Mouse (Mus musculus) T-helper 1 cell (primary cell): ENCODE measurements around the gene Siah3.

ENCODE experiments used
- in situ Hi-C: fragments of 300-600 bp; cut with MboI, MseI; formaldehyde crosslinking; loops from one replicate; pipeline ENCODE4 v1.15.1; 2025; ENCODE audit warnings: high pct_unique_total_duplicates

Gene Siah3

GRCm38 (mm10) chr14:75518899-75519298 lies 63.1 kb downstream of the Siah3 start:
- in situ Hi-C loops: loop anchor here (10.0 kb wide), 1 partner anchor 296 kb away; no protein-coding TSS in a partner anchor

- in situ Hi-C loops: loop anchor here (10.0 kb wide), 1 partner anchor 295 kb away; no protein-coding TSS in a partner anchor
Measured at GRCm38 (mm10) chr14:75519668-75520067, 63.9 kb downstream of the Siah3 start.

DNA sequence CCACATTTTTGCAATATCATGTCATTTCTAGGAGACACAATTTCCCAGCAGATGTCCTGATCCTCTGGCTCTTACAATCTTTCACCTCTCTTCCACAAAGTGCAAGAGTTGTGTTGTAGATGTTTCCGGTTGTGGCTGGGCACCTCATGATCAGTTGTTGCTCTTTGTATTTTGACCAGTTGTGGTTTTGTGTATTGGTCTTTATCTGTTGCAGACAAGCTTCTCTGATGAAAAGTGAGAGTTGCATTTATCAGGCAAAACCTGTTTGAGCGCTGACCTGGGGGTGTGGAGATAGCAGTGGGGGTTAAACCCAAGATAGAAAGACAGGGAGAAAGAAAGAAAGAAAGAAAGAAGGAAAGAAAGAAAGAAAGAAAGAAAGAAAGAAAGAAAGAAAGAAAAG lies 68.9 kb downstream of the Siah3 start:
- in situ Hi-C loops: no loop called here

GRCm38 (mm10) chr14:75525376-75526145 lies 69.8 kb downstream of the Siah3 start:
- in situ Hi-C loops: no loop called here

DNA sequence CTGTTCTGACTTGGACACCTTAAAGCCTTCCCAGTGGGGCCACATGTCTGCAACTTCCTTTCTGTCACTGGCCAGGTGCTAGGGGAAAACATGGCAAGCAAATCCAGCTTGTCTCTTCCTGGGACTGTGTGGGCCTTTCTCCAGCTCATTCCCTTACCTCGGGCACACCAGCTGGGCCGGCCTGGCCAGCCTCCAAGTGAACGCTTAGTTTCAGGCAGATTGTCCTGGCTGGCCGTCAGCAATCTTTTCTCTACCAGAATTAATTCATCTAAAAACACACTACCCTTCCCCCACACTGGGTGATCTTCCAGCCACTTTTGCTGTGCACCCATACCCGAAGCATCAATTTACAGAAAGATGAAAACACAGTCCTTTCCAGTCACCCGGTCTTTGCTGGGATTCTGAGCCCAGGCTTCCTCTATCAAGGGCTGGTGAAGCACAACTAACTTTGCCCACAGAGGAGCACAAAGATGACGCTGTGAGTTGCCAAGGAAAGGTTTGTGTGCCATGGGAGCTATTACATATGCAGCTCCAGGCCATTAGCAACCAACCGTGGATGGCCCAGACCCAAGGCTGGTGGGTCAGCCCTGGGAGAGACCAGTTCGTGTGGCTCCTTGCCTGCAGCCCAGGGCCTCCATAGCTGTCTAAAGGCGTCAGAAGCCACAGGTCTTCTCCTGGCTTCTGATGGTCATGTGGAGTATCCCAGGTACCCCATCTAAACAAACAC lies 71.8 kb downstream of the Siah3 start:
- in situ Hi-C loops: no loop called here

DNA sequence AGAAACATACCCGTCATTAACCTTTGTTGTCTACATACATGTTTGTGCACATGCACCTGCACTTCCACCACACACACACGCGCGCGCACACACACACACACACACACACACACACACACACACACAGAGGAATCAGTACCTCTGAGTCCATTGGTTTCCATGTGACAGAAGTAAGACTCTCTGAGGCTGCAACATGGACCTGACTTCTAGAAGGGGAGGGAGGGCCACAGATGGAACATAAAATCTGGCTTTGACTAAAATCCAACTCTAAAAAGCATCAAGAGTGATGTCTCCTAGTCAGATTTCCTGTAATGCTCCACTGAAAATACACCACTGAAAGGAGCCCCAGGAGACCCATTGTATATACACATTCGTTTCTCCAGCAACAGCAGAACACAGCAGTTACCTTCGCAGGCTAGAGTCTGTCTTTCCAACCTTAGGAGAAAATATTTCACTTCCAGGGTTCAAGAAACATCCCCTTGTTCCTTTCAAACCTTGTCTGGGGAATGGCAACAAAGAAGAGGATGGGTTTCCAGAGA lies 75.1 kb downstream of the Siah3 start:
- in situ Hi-C loops: no loop called here

GRCm38 (mm10) chr14:75539205-75539604 lies 83.4 kb downstream of the Siah3 start:
- in situ Hi-C loops: no loop called here

- in situ Hi-C loops: no loop called here
Measured at GRCm38 (mm10) chr14:75540216-75540995, 84.6 kb downstream of the Siah3 start.

DNA sequence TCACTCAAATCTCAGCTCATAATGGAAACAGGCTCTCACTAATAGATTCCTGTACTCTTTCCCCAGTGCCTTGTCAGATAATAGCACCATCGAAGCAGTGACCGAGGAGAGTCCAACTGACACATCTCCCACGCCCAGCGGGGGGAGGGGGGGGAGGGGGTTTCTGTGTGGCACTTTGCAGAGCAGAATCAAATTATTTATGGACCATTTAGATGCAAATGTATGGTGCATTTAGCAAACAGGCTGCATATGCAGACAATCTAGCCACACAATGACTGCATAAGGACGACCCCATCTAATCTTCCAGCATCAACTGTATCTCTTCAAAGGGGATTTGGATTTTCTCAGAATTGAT lies 85.2 kb downstream of the Siah3 start:
- in situ Hi-C loops: no loop called here

GRCm38 (mm10) chr14:75541731-75542130 lies 85.9 kb downstream of the Siah3 start:
- in situ Hi-C loops: no loop called here

DNA sequence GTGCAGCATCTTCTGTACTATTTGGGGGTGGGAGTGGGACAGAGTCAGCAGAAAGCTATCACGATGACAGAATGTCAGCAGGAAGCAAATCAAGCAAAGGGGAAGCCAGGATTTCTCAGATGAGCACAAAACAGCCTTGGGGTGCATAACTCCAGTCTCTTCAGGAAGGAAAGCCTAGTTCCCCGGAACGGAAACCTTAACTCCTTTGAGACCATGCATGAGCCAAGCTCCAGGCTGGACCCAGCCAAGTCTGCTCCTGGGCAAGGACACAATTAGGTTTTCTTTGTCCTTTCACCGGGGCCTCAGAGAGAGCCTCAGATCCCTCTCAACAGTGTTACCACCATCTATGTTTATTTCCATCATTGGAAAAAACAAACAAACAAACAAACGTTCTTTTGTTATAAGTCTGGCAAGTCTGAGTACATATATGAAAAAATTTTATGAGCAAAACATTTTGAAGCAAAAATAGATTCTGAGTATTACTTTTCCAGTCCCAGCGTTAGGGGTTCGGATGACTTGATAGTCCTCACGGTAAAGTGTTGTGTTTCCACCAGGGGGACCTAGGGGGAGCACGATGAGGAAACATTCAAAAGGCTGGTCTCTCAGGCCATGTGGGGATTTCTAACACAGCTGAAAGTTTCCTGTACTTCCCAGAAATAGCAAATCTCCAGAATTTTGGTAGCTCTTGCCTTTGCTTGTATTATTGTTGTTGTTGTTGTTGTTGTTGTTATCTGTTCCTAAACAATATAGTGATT lies 106.0 kb downstream of the Siah3 start:
- in situ Hi-C loops: loop anchor here (5.0 kb wide), 1 partner anchor 66 kb away; no protein-coding TSS in a partner anchor

- in situ Hi-C loops: no loop called here
Measured at GRCm38 (mm10) chr14:75565534-75566140, 109.9 kb downstream of the Siah3 start.

DNA sequence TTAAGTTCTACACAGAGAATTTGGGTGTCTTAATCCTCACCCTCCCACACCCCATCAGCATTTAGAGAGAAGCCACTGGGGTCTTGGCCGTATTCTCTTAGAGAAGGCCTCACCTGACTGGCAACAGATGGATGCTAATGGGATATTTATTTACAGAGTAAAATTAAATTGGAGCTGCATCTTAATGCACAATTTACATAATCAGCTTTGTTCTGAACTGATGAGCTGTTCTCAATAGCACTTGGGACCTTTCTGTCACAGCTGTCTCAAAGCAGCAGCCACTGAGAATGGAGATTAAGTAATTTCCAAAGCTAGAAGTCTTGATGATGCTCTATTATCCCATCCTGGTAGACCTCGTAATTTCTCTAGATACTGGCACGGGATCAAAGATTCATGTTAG lies 110.5 kb downstream of the Siah3 start:
- in situ Hi-C loops: no loop called here

- in situ Hi-C loops: no loop called here
Measured at GRCm38 (mm10) chr14:75579010-75579409, 123.2 kb downstream of the Siah3 start.
